Mouse (Mus musculus) MN1 (cell line): ENCODE data around the gene Smim15.

ENCODE experiments used
- DNase-seq: peaks from one replicate; pipeline ENCODE4 v3.0.0-alpha.2; 2016; ENCODE audit warnings: low spot score

Gene Smim15

GRCm38 (mm10) chr13:108062900-108063299, 18.7 kb downstream of the Smim15 start:
- no peak for DNase-seq

GRCm38 (mm10) chr13:108063374-108064134, 19.3 kb downstream of the Smim15 start:
- DNase-seq = no peak

GRCm38 (mm10) chr13:108064331-108064730, 20.1 kb downstream of the Smim15 start:
- no peak for DNase-seq

GRCm38 (mm10) chr13:108066021-108066420, 21.8 kb downstream of the Smim15 start:
- no peak for DNase-seq

- DNase-seq = no peak
These were observed 24.9 kb downstream of the Smim15 start for GRCm38 (mm10) chr13:108069151-108069550.

GRCm38 (mm10) chr13:108070171-108070570, 25.9 kb downstream of the Smim15 start:
- DNase-seq = no peak

DNA sequence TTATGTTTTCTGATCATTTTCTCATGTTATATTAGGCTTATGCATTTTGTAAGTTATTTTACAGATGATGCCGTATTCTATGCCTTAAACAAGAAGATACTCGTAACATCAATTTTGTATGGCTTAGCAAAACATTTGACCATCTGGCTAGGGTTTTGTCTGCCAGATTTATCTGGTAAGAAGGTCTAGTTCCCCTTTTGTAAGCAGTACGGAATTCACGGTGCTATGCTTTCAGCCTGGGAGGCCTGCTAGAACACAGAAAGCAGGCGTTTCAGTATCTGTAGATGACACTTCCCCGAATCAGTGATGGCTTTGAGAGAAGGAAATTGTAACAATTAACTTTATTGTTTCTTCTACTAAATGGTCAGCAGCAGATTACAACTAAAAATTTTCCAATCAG, 33.2 kb downstream of the Smim15 start:
- DNase-seq = no peak

GRCm38 (mm10) chr13:108077901-108078300, 33.7 kb downstream of the Smim15 start:
- DNase-seq = no peak

- DNase-seq = no peak
These were observed 39.8 kb downstream of the Smim15 start for GRCm38 (mm10) chr13:108084086-108084485.

DNA sequence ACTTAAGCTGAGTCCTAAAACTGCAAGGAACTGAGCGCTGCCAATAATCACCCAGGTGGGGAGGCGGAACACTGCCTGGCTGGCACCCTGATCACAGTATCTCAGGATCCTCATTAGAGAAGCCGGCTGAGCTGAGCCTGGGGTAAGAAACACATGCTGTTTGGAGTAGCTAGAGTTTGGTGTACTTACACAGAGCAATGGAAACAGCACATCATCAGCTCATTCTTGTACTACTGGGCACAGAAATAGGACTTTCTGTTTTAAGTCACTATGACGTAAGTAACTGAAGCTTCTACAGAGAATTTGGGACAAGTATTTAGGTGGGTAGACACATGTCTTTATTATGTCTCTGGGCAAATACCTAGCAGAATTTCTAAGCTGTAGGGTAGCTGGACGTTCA, 41.8 kb downstream of the Smim15 start:
- DNase-seq = no peak

GRCm38 (mm10) chr13:108086724-108087123, 42.5 kb downstream of the Smim15 start:
- DNase-seq = no peak

- no peak for DNase-seq
These were observed 48.0 kb downstream of the Smim15 start for GRCm38 (mm10) chr13:108092290-108092689.

- no peak for DNase-seq
These were observed 50.4 kb downstream of the Smim15 start for GRCm38 (mm10) chr13:108094681-108095080.

DNA sequence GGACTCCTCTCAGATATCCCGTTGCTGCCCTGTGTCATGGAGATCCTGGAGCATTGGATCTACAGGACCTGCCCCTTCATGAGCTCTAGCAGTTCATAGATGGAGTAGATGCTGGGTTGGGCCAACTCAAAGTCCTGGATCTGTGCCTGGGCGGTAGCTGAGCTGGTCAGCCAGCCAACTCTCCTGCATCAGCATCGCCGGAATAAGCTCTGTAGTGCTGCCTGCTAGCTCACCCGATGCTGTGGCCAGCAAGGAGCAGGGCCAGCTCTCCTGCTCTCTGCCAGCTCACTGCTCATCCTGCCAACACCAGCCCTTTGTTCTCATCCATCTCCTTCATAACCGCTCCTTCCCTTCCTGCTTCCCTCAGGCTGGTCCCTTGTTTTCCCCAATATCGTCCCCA, 51.4 kb downstream of the Smim15 start:
- DNase-seq = no peak

- no peak for DNase-seq
These were observed 52.2 kb downstream of the Smim15 start for GRCm38 (mm10) chr13:108096446-108096845.
